Mouse (Mus musculus) liver, adult 2 months (tissue): Measurements from ENCODE around the gene Ctdnep1. TPM values are rescaled to one million over a fixed set of nuclear protein-coding genes. Genes with fewer than 3 reads are reported as not detected.
A peak's percentile ranks its signal among the peaks of the same experiment; 100 is the strongest.

Source experiments
- DNase-seq: peaks from one replicate; pipeline ENCODE4 v3.0.0-alpha.2; 2011; ENCODE audit warnings: low read depth, low spot score; ENCODE audit errors: extremely low read depth
- H3K27ac ChIP-seq: fragments of 200-500 bp; replicated peaks from 2 replicates; pipeline ENCODE4 v1.5.1; 2012; ENCODE audit warnings: low read depth, mild to moderate bottlenecking, control low read depth, inconsistent platforms, low read length; ENCODE audit not compliant: insufficient read depth
- H3K27me3 ChIP-seq: fragments of 200-500 bp; 2 replicates; pipeline ENCODE4 v1.6.1; 2012; ENCODE audit warnings: mild to moderate bottlenecking, moderate library complexity, low read length, inconsistent platforms; ENCODE audit not compliant: control insufficient read depth, insufficient read depth
- H3K36me3 ChIP-seq: fragments of 200-500 bp; 2 replicates; pipeline ENCODE4 v1.6.1; 2012; ENCODE audit warnings: low read length, inconsistent platforms; ENCODE audit not compliant: control insufficient read depth, insufficient read depth
- H3K4me1 ChIP-seq: fragments of 200-500 bp; 2 replicates; pipeline ENCODE4 v1.6.1; 2011; ENCODE audit warnings: low read length; ENCODE audit not compliant: control insufficient read depth, insufficient read depth
- H3K4me3 ChIP-seq: fragments of 200-500 bp; 2 replicates; pipeline ENCODE4 v1.5.1; 2011; ENCODE audit warnings: low read depth, mild to moderate bottlenecking, control low read depth, low read length, moderate library complexity; ENCODE audit not compliant: insufficient read depth
- H3K79me2 ChIP-seq: fragments of 200-500 bp; 2 replicates; pipeline ENCODE4 v1.6.1; 2012; ENCODE audit warnings: inconsistent platforms, mild to moderate bottlenecking, low read length, moderate library complexity; ENCODE audit not compliant: control insufficient read depth, insufficient read depth
- H3K9ac ChIP-seq: fragments of 200-500 bp; 2 replicates; pipeline ENCODE4 v1.6.1; 2012; ENCODE audit warnings: low read depth, mild to moderate bottlenecking, control low read depth, inconsistent platforms, low read length
- CTCF ChIP-seq: fragments of 200-500 bp; IDR thresholded peaks from 2 replicates; pipeline ENCODE4 v1.5.1; 2011; ENCODE audit warnings: low read depth, low read length, control low read depth
- POLR2A ChIP-seq: fragments of 200-500 bp; IDR thresholded peaks from 2 replicates; pipeline ENCODE4 v1.6.1; 2011; ENCODE audit warnings: low read length, control low read depth; ENCODE audit not compliant: insufficient read depth; ENCODE audit errors: extremely low read depth
- WGBS: fragments of 180-500 bp; shearing (Covaris S2); methylation state at CpG from one replicate; pipeline ENCODE4 v1.1.7; 2018; 5-methylcytosine and 5-hydroxymethylcytosine counted together
- polyA plus RNA-seq: library from polyadenylated mRNA; depleted of rRNA; stranded (reverse); fragments of >200 nt; gene quantifications from 2 replicates; pipeline ENCODE4 v1.2.3, GENCODE M21; 2012
- total RNA-seq: library from RNA; depleted of rRNA; stranded (reverse); fragments of >200 nt; gene quantifications from 2 replicates; pipeline ENCODE4 v1.2.3, GENCODE M21; 2014

Ctdnep1 gene
- total and polyA plus RNA-seq, 2 experiments: 6.6 to 45.3 TPM

DNA sequence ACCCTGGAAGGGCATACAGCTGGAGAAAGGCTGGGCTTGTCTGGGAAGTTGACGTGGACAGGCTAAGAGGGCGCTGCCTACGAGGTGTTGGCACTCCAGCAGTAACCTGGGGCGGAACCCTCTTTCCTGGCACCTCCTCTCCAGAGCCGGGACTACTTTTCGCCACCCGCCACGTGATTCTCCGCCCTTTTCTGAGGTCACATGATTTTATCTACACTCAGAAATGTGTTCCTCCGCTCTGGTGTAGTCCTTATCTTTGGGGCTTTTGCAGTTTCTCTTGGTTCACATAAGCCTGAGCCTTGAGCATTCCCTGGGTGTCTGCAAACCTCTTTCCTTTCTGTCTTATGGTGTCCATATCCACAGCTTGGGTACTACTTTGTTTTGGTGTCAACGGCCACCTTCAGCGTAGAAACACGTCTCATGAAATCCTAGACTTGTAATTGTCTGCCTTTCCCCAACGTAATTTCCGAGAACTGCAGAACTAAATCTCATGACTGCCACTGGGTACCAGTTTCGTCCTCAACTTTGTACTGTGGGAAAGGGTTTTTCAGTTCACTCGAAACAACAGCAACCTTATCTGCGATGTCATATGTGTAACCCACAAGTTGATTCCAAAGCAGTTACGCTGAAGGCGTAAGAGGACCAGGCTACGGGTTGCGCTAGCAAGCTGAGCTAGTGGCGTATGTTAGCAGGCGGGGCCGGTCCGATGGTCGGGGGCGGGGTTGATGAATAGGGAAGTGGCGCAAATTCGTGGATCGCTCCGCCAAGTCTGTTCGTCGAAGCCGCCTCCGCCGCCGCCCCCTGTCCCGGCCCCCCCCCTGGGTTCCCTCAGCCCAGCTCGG lies 10.1 kb downstream of the Ctdnep1 start, which contains the start of gene Gabarap:
Gene Gabarap (plus strand): TSS at position 294 of the 842 bp plus-strand sequence.
- peaks cover 28% of the 10 kb centered on the region for H3K36me3 ChIP-seq
- peak within 1 kb of the TSS; percentile 97 for H3K4me3 ChIP-seq
- DNase-seq: peak; percentile 96
- whole genome bisulfite sequencing: under 1% methylated on average over 40 of the region's 40 CpGs
- H3K27ac ChIP-seq: peak within 1 kb of the TSS; percentile 95
- peak within 1 kb of the TSS; percentile 96 for H3K9ac ChIP-seq
- 0 out of 2 replicates have a peak, but pooled peaks have one; percentile 11 for TF ChIP-seq CTCF
- peak; percentile 32; the same call in 1 of the 2 replicates for TF ChIP-seq POLR2A
- H3K27me3 ChIP-seq: no peaks in the 10 kb centered on the region
- peaks cover 5% of the 10 kb centered on the region; the same call in 1 of the 2 replicates for H3K4me1 ChIP-seq
- peaks cover 10% of the 10 kb centered on the region; the same call in 1 of the 2 replicates for H3K79me2 ChIP-seq

DNA sequence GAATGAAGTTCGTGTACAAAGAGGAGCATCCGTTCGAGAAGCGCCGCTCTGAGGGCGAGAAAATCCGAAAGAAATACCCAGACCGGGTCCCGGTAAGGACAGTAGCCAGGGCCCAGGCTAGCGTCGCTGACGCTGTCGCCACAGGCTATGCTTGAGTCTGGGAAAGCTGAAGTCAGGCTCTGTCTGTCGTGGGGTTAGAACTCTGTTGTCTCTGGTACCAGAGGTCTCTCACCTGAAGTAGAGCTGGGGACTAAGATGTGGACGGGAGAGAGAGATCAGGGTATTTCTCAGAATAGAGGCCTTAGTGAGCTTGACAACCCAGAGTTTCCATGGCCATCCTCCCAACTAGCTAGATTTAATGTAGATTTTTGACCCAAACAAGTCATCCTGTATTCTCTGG lies 10.8 kb downstream of the Ctdnep1 start:
- Histone ChIP-seq H3K79me2 (peaks cover 16% of the 10 kb centered on the region; the same call in 1 of the 2 replicates), H3K4me3 (peak overlapping the region; percentile 97), H3K27ac (peak overlapping the region; percentile 94), H3K36me3 (peaks cover 24% of the 10 kb centered on the region), H3K9ac (peak overlapping the region; percentile 96), H3K4me1 (peaks cover 5% of the 10 kb centered on the region; the same call in 1 of the 2 replicates), H3K27me3 (no peaks in the 10 kb centered on the region)
- DNase-seq: no peak
- 0% methylated on average over 15 of the region's 15 CpGs for WGBS
- no peak for TF ChIP-seq CTCF
- no peak for TF ChIP-seq POLR2A

DNA sequence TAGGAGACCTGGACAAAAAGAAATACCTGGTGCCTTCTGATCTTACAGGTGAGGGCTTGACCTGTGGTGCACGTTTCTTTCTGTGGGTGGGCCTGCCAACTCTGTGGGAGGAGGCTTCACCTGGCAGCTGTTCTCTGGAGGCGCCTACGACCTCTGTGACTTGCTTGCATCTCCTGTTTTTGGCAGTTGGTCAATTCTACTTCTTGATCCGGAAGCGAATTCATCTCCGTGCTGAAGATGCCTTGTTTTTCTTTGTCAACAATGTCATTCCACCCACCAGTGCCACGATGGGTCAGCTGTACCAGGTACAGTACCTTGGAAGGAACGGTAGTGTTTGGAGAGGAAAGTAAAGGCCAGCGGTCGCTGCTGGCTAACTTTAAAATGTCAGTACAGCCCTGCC lies 11.4 kb downstream of the Ctdnep1 start:
- TF ChIP-seq CTCF (no peak), POLR2A (no peak)
- Histone ChIP-seq H3K79me2 (peaks cover 16% of the 10 kb centered on the region; the same call in 1 of the 2 replicates), H3K27ac (peak overlapping the region; percentile 19; the same call in 1 of the 2 replicates), H3K4me1 (peaks cover 5% of the 10 kb centered on the region; the same call in 1 of the 2 replicates), H3K9ac (peak overlapping the region; percentile 24), H3K36me3 (peaks cover 23% of the 10 kb centered on the region), H3K27me3 (no peaks in the 10 kb centered on the region), H3K4me3 (peak overlapping the region; percentile 1; the same call in 1 of the 2 replicates)
- DNase-seq: peak; percentile 64
- WGBS: 10% methylated on average over 10 of the region's 10 CpGs

DNA sequence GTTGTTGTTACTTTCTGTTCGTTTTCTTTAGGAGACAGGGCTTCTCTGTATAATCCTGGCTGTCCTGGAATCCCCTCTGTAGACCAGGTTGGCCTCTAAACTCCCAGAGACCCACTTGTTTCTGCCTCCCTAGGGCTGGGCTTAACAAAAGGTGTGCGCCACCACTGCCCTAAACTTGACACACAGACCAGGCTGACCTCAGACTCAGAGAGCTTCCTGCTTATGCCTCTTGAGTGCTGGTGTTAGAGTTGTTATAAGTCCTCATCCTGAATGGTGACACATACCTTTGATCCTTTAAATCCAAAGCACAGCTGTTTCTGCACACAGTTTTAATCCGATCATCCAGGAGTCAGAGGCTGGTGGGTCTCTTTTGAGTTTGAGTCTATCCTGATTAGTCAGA lies 12.0 kb downstream of the Ctdnep1 start:
- Histone ChIP-seq H3K4me3 (no peak overlapping the region), H3K79me2 (peaks cover 16% of the 10 kb centered on the region; the same call in 1 of the 2 replicates), H3K27me3 (no peaks in the 10 kb centered on the region), H3K4me1 (peaks cover 5% of the 10 kb centered on the region; the same call in 1 of the 2 replicates), H3K36me3 (peaks cover 19% of the 10 kb centered on the region), H3K9ac (no peak overlapping the region), H3K27ac (no peak overlapping the region; the same call in 1 of the 2 replicates)
- WGBS: 82% methylated on average over 3 of the region's 3 CpGs
- TF ChIP-seq CTCF: no peak
- DNase-seq: no peak

- H3K4me3 ChIP-seq: no peak overlapping the region
- H3K36me3 ChIP-seq: peaks cover 10% of the 10 kb centered on the region; the same call in 1 of the 2 replicates
- peaks cover 16% of the 10 kb centered on the region; the same call in 1 of the 2 replicates for H3K79me2 ChIP-seq
- H3K27ac ChIP-seq: no peak overlapping the region
- TF ChIP-seq POLR2A: no peak
- TF ChIP-seq CTCF: no peak
- H3K9ac ChIP-seq: no peak overlapping the region
- WGBS: 81% methylated on average over 11 of the region's 11 CpGs
- no peaks in the 10 kb centered on the region for H3K27me3 ChIP-seq
- no peak for DNase-seq
- peaks cover 5% of the 10 kb centered on the region; the same call in 1 of the 2 replicates for H3K4me1 ChIP-seq
Observed at GRCm38 (mm10) chr11:69994401-69995090, 13.6 kb downstream of the Ctdnep1 start.
